Mouse (Mus musculus) layer of hippocampus, postnatal 36 days (tissue): ENCODE results near the gene Gm11172. TPM values are rescaled to one million over a fixed set of nuclear protein-coding genes. Genes with fewer than 3 reads are reported as not detected.
A peak's percentile ranks its signal among the peaks of the same experiment; 100 is the strongest.
"Not testable (repeated sequence)": the region's sequence is repeated elsewhere in the genome, so short reads cannot be mapped to it uniquely, and the experiment has no call there.

Experiments
- DNase-seq, 2 experiments: peaks; one replicate each; pipeline ENCODE4 v3.0.0; 2022
- total RNA-seq, 2 experiments: library from RNA; stranded (reverse); gene quantifications; 2 replicates each; pipeline ENCODE4 v1.2.3; 2021

The Gm11172 gene
- total RNA-seq, 2 experiments from 2014 or later, result not detected

DNA sequence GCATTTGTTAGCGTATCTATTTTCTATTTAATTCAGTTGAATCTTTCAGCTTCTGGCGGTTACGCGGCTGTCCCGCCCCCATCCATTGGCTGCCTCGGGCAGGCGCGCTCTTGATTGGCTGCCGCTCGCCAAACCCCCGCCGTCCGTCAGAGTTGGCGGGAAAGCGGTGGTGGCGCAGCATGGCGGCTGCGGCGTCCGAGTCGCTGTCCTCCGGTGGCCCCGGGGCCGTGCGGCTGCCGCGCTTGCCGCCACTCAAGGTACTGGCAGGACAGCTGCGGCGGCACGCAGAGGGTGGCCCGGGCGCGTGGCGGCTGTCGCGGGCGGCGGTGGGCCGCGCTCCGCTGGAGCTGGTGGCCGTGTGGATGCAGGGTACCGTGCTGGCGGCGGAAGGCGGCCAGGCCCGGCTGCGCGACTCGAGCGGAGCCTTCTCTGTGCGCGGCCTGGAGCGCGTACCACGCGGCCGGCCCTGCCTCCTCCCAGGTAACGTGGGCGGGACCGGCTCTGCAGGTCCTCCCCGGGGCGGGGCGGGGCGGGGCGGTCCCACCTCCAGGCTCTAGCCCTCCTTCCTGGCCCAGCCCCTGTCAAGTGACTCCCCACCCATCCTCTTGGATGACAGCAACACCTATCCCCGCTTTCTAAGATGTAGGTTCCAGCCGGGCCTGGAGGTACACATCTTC is 22.3 kb downstream of the Gm11172 start, which contains the start of gene Rmi2:
TSS of gene Rmi2 (plus strand) at position 149 of the 677 bp plus-strand sequence.
- DNase-seq, result peak; percentile 81 to 82

DNA sequence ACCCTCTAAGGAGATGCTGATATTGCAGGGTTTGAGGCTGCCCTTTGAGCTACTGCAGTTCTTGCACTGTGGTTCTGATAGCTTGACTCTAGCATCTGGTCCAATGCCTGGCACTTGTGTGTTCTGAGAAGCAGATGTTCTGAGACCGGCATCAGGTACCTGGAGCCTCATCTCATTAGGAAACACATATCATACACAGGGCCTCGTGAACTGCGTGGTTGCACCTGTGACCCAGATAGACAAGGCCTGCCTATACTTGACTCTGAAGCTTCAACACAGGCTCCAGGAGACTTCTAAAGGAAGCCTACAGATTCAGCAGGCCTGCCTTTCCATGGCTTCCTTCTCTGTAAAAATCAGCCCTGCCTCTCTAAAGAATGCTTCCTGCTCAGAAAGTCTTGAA is 23.7 kb downstream of the Gm11172 start:
- DNase-seq, result no peak

DNA sequence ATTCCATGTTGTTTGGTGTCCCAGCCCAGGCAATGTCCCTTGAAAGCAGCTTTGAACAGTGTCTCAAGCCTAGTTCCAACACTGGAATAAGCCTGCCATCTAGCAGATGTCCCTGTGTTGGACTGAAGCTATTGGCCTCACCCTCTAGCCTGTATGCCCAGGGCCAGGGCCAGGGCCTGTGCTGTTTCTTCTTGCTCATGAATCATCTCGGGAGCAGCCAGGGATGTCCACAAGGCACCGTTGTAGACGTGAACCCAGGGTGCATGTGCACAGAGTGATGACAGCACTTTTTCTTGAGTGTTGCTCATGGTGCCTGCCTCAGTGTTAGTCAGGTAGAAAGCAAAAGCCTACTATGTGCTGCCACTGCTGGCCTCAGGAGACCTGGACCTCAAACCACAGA is 24.5 kb downstream of the Gm11172 start:
- DNase-seq, result no peak

DNA sequence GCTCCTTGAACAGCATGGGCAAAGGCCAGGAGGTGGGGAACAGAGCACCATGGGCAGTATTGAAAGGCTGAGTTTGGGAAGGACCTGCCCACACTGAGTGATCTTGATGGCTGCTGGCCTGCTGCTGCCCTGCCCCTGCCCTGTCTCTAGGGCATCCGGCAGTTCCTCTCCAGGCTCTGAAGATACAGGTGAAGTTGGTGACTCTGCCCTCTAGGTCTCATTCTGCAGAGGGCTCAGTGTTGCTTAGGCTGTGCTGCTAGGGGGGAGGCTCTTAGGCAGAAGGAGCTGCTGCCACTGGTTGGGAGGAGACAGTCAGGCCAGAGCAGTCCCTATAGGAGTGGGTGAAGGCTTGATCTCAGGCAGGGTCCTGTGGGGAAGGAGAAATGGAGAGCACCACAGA is 25.2 kb downstream of the Gm11172 start:
- no peak for DNase-seq

DNA sequence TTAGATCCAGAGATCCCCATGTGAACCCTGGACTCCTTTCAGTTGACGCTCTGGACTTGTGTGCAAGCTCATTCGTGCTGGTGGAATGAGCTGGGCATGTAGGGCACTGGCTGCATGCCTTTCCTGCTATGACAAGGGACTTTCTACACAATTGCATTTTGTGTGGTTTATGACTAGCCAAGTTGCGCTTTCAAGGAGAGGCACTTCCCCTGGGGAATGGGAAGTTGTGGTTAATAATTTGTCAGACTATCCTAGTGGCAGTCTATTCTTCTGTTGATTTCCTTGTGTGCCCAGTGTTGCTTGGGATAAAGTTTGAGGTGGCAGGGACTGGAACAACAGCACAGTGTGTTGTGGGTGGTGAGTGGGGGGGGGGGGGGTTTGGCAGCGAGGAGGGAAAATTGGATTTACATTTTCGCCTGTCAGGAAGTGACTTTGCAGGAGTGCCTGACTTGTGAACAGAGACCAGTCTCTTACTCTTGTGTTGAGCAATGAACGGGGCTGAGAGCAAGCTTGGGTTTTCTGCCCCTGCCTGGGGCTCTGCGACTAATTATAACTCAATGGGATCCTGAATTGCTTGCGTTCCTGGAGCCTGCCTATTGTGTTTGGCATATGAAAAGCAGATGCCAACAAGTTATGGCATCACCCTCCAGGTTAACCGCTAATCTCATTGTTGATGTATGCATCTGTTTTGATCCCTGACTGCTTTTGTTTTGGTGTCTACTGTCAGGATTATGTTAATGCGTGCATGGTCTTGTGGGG is 26.0 kb downstream of the Gm11172 start:
- DNase-seq, result no peak

DNA sequence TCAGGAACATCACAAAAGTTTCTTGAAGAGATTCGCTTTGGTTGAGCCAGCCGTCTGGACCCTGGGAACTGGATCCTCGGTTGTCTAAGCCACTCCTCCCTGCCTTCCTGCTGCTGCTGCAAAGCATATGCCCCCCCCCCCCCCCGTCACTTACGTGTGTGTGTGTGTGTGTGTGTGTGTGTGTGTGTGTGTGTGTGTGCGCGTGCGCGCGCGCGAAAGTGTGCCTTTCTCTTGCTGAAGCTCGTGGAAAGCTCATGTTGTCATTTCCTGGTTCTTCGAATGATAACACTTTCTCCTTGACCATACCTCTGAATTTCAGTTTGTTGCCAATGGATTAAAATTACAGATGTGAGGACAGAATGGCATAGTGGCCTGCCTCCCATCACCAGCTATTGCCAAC is 27.3 kb downstream of the Gm11172 start:
- no peak for DNase-seq

DNA sequence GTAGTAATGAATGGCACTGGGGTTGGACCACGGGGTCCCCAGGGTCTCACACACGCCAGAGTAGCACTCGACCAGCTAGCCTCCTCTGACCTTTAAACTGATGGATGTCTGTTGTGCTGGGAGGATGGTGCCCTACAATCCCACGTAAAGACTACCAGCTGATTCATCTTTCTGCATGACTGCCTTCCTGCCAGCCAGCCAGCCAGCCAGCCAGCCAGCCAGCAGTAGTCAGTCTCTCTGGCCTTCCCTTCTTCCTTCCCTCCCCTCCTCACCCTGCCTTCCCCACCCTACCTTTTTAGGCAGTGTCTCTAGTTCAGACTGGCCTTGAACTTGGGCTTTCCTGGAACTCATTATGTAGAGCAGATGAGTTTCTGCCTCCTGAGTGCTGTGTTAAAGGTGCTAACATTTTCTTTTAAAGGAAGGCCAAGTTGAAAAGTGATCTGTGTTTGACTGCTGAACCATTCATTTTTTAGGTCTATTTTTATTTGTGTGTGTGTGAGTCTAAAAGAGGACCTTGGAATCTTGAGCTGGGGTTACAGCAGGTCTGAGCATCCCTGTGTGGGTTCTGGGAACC is 29.7 kb downstream of the Gm11172 start:
- no peak for DNase-seq

DNA sequence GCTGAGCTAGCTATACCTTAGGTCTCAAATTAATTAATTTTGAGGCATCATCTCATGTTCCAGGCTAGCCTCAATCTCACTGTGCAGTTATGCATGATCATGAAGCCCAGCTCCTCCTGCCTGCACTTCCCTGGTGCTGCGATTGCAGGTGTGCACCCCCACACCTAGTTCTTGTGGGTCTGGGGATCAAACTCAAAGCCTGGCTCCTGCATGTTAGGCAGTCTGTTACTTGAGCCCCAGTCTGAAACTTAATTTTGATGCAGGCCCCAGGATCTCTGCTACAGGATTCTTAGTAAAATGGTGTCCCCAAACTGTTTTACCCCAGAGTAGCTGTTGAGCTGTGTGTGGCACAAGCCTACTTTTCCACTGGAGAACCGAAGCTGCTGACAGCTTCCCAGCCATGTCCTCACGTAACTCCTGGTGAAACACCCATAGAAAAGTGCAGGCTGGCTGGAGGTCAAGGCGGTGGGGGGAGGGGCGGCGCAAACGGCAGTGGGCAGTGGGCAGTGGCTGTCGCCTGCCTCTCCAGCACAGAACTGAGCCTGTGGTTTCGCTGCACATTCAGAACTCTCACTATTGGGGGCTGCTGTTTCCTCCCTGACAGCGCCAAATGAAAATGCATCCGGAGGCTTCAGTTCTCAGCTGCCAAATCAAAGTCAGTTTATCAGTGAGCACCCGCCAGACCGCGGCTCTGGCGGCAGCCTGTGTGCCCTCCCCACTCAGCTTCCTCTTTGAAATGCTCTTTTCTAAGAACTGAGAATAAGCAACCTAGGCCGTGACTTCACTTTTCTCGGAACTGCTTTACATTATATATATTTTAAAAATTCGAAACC is 31.0 kb downstream of the Gm11172 start:
- DNase-seq, result no peak

DNA sequence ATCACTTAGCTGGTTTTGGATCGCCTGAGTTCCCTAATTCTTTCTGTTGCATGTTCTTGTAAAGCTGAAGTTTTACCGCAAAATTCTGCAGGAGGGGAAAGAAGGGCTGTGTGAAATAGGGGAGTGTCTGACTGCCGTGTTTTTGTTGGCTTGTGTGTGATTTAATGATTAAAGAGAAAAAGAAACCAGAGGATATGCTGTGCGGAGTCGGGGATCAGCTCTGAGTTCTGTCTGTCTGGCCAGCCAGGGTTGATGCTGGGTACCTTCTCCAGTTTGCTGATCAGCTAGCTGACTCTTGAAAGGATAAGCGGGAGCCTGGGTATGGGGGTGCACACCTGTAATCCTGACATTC is 31.6 kb downstream of the Gm11172 start:
- no peak for DNase-seq

DNA sequence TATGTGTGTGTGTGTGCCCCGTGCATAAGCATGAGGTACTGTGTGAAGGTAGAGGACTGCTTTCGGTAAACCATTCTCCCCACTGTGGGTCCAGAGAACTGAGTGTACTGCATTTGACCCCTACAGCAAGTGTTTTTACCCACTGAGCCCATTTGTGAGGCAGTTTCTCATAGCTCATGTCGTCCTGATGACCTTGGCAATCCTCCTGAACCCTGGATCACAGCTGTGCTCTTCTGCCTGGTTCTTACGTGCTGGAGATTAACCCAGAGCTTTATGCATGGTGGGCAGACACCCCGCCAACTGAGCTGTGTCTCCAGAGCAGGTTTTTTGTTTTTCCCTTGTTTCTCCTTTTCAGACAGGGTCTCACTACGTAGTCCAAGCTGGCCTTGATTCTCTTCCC is 33.2 kb downstream of the Gm11172 start:
- no peak for DNase-seq

DNA sequence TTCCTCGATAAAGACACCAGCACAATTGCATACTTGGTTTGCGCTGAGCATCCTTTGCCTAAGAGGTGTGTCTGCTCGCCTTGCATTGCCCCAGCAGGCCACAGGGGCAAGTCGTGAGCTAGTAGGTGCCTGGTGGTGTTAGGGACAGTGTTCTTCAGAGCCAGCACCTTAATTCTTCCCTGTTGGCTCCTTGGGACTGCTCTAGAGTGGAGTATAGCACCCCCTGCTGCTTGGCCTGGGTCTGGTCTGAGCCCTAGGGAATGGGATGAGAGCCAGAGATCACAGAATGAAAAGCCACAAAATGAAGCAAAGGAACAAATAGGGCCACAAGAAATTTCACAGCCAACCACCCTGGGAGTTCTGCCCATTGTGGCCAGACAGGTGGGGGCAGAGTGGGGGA is 33.8 kb downstream of the Gm11172 start:
- DNase-seq, result peak in 1 of 2 experiments; percentile 41

DNA sequence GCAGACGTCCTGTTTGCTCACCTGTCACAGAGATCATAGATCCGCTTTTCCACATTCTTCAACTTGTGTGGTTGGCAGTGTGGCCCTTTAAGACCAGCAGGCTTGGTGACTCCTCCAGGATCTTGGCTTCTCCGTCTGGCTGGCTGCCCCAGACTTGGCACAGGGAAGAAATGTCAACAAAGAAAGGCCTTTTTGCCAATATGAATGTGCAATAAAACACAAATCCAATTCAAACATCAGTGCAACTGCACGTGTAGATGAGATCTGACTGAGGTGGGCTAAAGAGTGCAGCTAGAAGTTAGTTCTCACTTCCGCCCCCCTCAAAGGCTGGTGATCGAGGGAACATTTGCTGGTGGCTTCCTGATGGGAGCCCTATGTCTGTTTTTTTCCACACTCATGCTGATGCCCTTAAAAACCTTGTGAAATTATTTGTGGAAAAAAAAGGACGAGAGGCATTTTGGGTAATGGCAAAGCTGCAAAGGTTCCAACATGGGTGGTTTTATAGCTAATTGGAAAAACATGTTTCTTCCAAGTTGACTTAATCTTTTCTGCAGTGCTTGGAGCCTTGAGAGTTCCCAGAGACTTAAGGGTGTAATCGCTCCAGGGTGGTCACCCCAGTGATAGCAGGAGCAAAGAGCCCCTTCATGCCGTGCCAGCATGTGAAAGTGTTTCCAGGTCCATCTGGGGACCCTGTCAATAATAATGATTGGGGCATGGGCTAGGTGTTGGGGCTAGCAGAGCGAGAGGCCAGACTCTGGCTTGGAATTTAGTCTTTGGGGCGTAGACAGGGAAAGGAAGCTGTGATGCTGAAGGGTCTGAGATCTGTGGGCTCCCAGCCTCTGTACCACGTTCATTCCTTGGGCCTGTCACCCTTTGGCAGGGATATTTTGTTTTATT is 37.5 kb downstream of the Gm11172 start:
- peak; percentile 40 to 53 for DNase-seq

DNA sequence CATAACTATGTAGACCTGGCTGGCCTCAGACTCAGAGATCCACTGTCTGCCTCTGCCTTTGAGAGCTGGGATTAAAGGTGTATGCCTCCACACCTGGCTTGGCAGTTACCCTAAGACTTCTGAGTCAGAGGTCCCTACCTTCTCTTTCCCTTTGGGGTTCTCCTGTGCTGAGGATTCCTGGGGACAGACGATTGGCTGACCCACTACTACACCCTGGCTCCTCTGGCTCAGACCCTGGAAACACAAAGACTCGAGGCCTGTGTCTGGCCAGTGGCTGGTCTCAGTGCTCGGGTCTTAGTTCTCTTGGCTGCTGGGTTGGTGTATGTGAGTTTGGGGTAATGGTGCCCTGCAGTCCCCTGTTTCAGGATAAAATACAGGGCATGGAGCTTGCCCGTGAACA is 38.2 kb downstream of the Gm11172 start:
- no peak for DNase-seq

DNA sequence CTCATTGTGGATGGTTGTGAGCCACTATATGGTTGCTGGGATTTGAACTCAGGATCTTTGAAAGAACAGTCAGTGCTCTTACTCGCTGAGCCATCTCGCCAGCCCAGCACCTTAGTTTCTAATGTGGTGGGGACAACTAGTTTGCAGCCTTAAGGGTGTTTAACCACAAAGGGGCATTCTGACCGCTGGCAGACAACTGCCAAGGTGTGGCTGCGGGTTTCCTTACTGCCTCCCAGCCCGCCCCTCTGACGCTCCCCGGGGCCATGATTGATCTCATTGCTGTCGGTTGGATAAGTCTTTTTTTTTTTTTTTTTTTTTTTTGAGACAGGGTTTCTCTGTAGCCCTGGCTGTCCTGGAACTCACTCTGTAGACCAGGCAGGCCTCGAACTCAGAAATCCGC is 39.5 kb downstream of the Gm11172 start:
- DNase-seq, result not testable (repeated sequence)

DNA sequence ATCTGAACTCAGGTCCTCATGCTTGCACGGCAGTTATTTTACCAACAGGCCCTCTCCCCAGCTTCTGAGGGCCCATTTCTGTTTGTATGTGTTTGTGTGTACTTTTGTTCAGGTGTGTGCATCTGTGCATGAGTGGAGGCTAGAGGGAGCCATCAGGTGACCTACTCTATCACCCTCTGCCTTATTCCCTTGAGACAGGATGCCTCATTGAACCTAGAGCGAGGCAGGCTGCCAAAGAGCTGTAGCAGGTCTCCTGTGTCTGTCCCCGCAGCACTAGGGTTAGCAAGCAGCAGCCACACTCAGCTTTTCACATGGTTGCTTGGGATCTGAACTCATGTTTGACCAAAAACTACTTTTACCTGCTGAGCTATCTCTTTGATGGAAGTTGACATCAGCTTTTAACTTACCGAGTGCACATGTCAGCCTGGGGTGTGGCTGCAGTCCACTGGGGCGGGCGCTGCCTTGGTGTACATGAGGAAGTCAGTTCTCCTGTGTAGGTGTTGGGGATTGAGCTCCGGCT is 47.1 kb downstream of the Gm11172 start:
- no peak for DNase-seq

DNA sequence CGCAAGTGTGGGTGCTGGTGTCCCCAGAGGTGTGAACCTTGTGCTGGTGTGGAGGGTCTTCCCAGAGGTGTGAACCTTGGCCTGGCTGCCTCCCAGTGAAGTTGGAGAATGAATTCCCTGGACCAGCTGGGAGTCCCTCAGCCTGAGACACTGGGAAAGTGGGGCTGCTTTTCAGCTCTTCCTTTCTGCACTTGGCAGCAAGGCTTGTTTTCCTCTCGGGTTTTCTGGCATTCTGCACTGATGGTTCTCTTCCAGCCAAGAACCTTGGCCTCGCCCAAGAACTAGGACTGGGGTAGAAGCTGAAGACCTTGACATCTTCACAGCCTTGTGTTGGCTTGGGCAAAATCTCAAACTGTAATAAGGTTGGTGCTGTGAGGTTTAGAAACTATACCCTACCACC is 48.7 kb downstream of the Gm11172 start:
- no peak for DNase-seq

Other genes with a start within 250 kb of the Gm11172 start
- gene Socs1, start 27.4 kb upstream of the Gm11172 start, total RNA-seq, result under 1 TPM; 0.42 to 0.66 TPM
- gene Tnp2, start 24.3 kb upstream of the Gm11172 start, total RNA-seq, result not detected
- gene Prm3, start 22.0 kb upstream of the Gm11172 start, total RNA-seq, result not detected
- not detected for gene Prm2, start 16.8 kb upstream of the Gm11172 start, total RNA-seq
- gene Prm1, start 7.1 kb upstream of the Gm11172 start, total RNA-seq, result not detected
- under 1 TPM; 0.20 to 0.28 TPM for gene Rmi2, start 22.1 kb downstream of the Gm11172 start, total RNA-seq
- 100 to 1,000 TPM; 157 to 167 TPM for gene Snn, start 248.0 kb downstream of the Gm11172 start, total RNA-seq